Mouse (Mus musculus): ENCODE data around the gene Cep112.

The Cep112 gene

GRCm38 (mm10) chr11:108605301-108605700 is 180.3 kb downstream of the Cep112 start:
- no peak for DNase-seq (ENCODE audit: low spot score)

- no peak for DNase-seq (ENCODE audit: low spot score)
Observed at GRCm38 (mm10) chr11:108606036-108606435, 181.0 kb downstream of the Cep112 start.

GRCm38 (mm10) chr11:108606836-108607235 is 181.8 kb downstream of the Cep112 start:
- DNase-seq (ENCODE audit: low spot score), result no peak

- DNase-seq (ENCODE audit: low spot score), result no peak
Observed at GRCm38 (mm10) chr11:108620628-108621433, 195.8 kb downstream of the Cep112 start.

DNA sequence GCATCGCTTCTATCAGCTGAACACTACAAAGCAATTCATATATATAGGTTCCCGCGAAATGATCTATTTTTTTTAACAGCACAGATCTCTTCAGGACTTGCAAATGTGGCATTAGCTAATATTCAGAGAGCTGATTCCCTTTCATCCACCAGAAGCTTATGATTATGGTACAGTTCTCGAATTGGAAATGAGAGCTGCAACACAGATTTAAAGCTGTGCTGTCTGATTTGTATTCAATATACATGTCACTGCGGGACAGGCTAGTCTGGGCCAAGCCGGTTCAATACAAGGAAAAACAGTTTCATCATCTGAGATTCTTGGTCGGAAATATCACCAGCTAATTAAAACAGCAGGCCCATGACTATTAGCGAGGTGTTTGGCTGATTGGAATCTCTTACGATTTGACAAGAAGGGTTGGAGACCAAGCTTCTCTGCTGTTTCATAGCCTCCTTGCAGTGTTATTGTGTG is 196.5 kb downstream of the Cep112 start:
- DNase-seq (ENCODE audit: low spot score), result no peak

DNA sequence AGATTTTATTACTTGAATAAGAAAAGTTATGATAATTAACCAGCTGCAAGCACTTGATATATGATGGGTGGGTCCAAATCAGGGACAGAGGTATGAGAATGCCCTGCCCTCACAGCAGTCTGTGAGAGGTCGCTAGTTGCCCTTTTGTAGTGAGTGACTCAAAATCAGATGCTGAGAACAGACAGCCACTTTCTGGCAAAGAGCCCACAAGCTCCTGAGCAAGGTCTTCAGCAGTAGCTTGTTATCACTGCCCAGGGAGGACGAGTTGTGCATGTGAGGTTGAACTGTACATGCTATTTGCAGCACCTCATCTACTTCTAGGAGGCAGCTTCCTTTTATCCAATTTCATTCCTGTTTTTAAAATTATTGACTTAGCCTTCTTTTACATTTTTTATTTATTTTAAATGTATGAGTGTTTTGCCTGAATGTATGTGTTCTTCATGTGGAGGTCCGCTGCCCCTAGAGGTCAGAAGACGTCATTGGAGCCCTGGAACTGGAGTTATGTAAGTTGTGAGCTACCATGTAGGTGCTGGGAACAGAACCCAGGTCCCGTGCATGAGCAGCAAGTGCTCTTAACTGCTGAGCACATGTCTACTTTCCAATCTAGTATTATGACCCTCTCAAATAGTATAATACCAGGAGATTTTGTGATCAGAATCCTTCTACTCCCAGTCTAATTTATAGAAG is 200.7 kb downstream of the Cep112 start:
- no peak for DNase-seq (ENCODE audit: low spot score)

DNA sequence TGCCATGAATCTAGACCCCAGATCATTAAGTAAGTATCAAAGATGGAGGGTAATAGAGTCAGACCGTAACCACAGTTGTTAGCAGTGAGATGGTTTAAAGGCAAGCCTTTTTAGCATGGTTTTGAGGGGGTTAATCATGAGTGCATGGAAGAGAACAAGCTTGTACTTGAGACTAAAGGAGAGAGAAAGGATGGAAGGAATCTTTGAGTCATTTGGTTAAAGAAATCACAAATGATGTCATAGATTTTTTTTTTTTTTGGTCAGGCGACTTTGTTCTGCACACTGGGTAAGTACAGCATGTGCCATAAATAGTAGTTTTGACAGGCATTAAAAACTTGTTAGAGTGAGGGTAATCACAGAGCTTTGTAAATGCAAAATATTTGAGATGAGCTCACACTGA is 212.8 kb downstream of the Cep112 start:
- DNase-seq (ENCODE audit: low spot score), result no peak

GRCm38 (mm10) chr11:108655574-108655973 is 230.6 kb downstream of the Cep112 start:
- DNase-seq (ENCODE audit: low spot score), result no peak

DNA sequence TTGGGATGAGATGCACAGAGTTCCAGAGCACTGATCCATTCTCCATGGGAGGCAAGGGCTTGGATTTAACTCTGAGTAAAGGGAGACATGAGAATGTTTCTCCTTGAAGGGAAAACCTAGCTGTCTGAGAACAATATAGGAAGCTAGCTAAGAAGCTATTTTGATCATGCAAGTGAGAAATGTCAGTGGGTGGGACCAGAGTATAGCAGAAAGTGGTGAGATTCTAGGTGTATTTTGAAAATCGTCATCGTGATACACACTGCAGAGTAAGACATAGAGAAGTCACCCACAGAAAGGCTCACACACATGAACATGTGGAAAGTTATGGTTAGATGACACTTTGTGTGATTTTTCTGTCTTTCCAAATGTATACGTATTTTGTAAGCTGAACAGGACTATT is 257.0 kb downstream of the Cep112 start:
- DNase-seq (ENCODE audit: low spot score), result no peak

GRCm38 (mm10) chr11:108696563-108696962 is 271.6 kb downstream of the Cep112 start:
- DNase-seq (ENCODE audit: low spot score), result no peak

DNA sequence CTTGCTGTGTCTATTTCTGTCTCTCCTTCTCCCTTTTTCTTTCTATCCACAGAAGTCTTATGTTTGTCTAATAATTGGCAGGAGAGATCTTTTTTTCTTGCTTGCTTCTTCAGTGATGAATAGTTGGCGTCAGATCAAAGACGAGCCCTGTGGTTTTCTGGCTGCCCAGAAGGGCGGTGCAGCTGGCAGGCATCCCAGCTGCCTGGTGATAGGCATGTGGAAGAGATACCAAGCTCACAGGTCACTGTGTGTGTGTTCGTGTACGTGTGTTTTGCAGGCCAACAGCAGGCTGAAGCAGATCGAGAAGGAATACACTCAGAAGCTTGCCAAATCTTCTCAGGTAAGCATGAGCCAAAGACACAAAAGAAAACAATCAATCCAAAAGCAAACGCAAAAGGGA is 327.3 kb downstream of the Cep112 start:
- DNase-seq (ENCODE audit: low spot score), result no peak

GRCm38 (mm10) chr11:108752765-108753164 is 327.8 kb downstream of the Cep112 start:
- no peak for DNase-seq (ENCODE audit: low spot score)

DNA sequence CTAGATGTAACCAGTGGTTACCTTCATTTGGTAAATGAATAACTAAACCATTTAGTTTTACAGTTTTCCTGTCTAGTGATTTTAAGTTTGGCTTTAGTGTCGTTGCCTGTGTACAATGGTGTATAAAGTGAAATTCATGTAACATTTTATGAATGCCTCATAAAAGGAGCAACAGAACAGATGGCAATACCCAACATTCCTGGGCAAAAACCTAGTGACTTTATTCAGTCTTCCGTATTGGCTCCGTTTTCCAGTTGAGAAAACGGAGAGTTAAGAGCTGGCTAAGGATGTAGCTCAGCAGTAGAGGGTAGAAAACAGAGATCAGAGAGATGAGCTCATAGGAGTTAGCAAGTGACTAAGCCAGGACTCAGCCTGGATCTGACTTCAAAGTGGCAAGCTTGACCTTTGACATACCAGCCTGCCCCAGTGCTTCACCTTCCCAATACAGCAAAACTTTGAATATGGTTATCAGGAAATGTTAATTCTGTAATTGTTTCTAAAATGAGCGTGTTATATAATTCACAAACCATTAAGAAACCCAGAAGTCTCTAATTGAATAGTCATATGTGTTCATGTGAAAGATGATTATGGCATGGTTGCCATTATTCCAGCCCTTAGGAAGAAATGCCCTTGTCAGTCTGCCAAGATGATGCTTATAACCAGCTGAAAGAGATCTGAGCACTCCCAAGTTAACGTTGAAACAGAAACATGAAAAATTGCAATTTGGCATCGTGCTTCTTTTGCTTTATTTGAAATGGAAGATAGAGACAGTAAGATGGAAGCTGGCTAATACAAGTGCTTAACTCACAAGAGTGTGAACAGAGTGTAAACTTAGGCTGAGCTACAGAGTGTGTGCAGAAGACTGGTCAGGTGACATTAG is 328.6 kb downstream of the Cep112 start:
- DNase-seq (ENCODE audit: low spot score), result no peak

GRCm38 (mm10) chr11:108757211-108757610 is 332.2 kb downstream of the Cep112 start:
- DNase-seq (ENCODE audit: low spot score), result no peak

GRCm38 (mm10) chr11:108757626-108758430 is 332.8 kb downstream of the Cep112 start:
- DNase-seq (ENCODE audit: low spot score), result no peak

DNA sequence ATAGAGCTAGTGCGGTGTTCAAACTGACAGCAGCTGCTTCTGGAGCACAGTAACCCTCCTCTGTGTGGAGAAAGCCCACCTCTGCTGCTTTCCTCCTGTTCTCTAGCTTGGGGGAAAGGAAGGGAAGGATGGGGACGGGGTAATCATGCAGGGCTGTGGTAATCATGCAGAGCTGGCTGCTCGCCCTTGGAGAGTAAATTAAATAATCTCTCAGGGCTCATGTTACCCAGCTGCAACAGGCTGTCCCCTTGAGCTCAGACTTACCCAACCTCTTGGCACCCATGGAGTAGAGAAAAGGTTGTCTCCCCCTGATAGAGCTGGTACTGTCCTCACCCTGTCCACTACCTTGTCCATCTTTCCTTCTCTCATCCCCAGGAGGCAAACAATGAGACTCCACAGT is 345.1 kb downstream of the Cep112 start:
- DNase-seq (ENCODE audit: low spot score), result no peak

DNA sequence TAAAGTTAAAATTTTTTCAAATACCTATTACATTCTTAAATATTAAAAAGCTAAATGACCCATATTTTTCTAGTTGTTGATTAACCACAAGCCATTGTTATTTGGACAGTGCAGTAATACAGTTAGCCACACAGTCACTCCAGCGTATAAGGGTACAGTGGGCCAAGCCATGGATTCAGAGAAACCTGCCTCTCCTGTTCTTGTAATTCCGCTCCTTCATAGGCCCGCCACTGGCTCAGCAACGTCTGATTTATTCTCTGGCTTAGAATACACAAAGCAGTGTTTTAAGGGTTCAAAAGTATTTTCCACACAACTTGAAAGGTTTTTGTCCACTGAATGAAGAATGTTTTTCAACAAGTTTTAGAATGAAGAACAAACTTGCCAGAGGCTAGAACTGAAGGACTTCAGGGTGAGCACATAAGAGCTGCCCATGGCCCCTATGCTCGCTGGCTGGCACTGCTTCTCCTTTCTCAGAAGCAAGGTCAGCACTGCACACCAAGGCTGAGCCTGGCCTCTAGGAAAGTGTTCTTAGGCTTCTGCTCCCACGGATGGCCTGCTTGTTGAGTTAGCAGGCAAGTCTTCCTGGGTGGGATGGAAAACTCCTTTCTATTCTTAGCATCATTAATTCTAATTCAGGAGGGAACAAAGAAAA is 349.2 kb downstream of the Cep112 start:
- DNase-seq (ENCODE audit: low spot score), result no peak

GRCm38 (mm10) chr11:108777158-108777557 is 352.2 kb downstream of the Cep112 start:
- DNase-seq (ENCODE audit: low spot score), result no peak

- DNase-seq (ENCODE audit: low spot score), result no peak
Observed at GRCm38 (mm10) chr11:108780271-108781250, 355.6 kb downstream of the Cep112 start.

DNA sequence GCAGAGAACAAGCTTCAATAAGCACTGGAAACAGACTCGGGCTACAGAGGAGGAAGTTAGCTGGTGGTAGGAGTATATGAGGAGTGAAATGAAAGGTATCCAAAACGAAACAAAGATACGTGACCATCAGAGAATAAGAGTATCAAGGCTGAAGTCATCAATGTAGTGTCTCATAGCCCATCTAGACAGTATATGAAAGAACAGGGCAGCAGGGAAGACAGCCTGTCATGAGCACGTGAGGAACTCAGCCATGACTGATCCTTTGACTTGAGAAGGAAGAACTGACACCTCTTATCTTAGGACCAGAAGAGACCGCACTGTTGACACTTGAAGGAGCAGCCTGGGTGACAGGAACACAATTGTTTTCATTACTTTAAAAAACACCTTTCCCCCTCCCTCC is 373.4 kb downstream of the Cep112 start:
- DNase-seq (ENCODE audit: low spot score), result no peak
